26 mouse cellular contexts compared by ENCODE assay signal in the genomic region with DNA sequence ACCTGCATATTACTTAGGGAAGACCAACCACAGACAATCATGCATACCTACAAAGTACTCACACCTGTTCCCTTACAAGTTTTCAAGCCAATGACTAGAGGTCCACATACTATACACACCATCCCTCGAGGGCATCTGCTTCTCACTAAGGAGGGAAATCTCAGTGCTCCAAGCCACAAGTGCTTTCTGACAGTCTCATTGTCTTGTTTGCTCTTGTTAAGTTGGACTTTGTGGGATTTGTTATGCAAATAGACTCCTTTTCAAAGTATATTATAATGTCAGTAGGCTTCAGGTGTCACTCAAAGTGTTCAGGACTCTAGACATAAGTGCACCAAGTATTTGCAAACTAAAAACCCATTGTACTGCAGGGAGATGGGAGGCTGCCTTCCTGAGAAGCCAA. TPM values are rescaled to one million over a fixed set of nuclear protein-coding genes. Genes with fewer than 3 reads are reported as not detected.
A peak's percentile ranks its signal among the peaks of the same experiment; 100 is the strongest.
DNase-seq lines count a peak whose midpoint lies in the region; ATAC-seq and TF ChIP-seq lines count a peak whose summit lies in the region.
"Had no signal": no experiment of that assay in that cellular context is flagged by ENCODE, and none has a peak within 500 bp of the region (broad histone marks: within the 10 kb centered on the region; RNA-seq: fewer than 3 reads in every experiment).

No protein-coding gene starts in this region.

- intact Hi-C loops in left cerebral cortex, postnatal 4 days (cut with DNase I): loop anchor here (10.0 kb wide), 1 partner anchor 195 kb away; no protein-coding TSS in a partner anchor

- H3K27me3 ChIP-seq in forebrain, embryonic 11.5 days (ENCODE audit: control insufficient read depth, insufficient read depth, low read length): no peaks in the 10 kb centered on the region
- H3K27me3 ChIP-seq in forebrain, embryonic 12.5 days: no peaks in the 10 kb centered on the region
- no peaks in the 10 kb centered on the region for H3K27me3 ChIP-seq in ES-Bruce4 (ENCODE audit: control insufficient read depth, insufficient read depth, low read length, poor library complexity, severe bottlenecking)
- H3K27me3 ChIP-seq: CH12.LX; embryonic facial prominence, embryonic 13.5 days; embryonic facial prominence, embryonic 15.5 days had no signal

- no peaks in the 10 kb centered on the region for H3K4me1 ChIP-seq in forebrain, embryonic 11.5 days (replicated peaks; ENCODE audit: control insufficient read depth, insufficient read depth, low read length)
- H3K4me1 ChIP-seq in forebrain, embryonic 12.5 days: no peaks in the 10 kb centered on the region
- H3K4me1 ChIP-seq in ES-Bruce4 (ENCODE audit: control insufficient read depth, insufficient read depth, low read length) (peaks cover 2% of the 10 kb centered on the region), ES-E14 (ENCODE audit: control insufficient read depth in 2 of 2, insufficient read depth in 2 of 2, low read length in 2 of 2, poor library complexity in 1 of 2) (peaks cover 0 to 3% of the 10 kb centered on the region in 2 experiments; a peak in 2 of 4 replicates)
- H3K4me1 ChIP-seq: embryonic facial prominence, embryonic 13.5 days; embryonic facial prominence, embryonic 15.5 days; forebrain, embryonic 10.5 days had no signal

- no peaks in the 10 kb centered on the region for H3K9me3 ChIP-seq in forebrain, embryonic 11.5 days (ENCODE audit: control insufficient read depth, low read length)
- no peaks in the 10 kb centered on the region for H3K9me3 ChIP-seq in forebrain, embryonic 12.5 days
- H3K9me3 ChIP-seq in ES-Bruce4 (replicated peaks; ENCODE audit: control insufficient read depth, insufficient read depth, low read length, poor library complexity, severe bottlenecking) (no peaks in the 10 kb centered on the region), ES-E14 (ENCODE audit: control insufficient read depth, insufficient read depth, low read depth, low read length) (no peaks in the 10 kb centered on the region)
- H3K9me3 ChIP-seq: embryonic facial prominence, embryonic 13.5 days; embryonic facial prominence, embryonic 15.5 days; forebrain, embryonic 10.5 days had no signal

- no peak overlapping the region for H3K4me2 ChIP-seq in forebrain, embryonic 11.5 days (ENCODE audit: low read depth, low read length, severe bottlenecking)
- no peak overlapping the region for H3K4me2 ChIP-seq in forebrain, embryonic 12.5 days
- H3K4me2 ChIP-seq: embryonic facial prominence, embryonic 13.5 days; embryonic facial prominence, embryonic 15.5 days had no signal

- DNase-seq in forebrain, embryonic 11.5 days (ENCODE audit: low spot score): peak; percentile 23
- DNase-seq in ES-E14 (ENCODE audit: low read depth, low spot score): peak; percentile 74
- peak; percentile 91 for DNase-seq in ZHBTc4 (ENCODE audit: low read depth, low spot score)
- DNase-seq in spleen, postnatal 36 days (ENCODE audit: low spot score in 2 of 2): no peak
- no peak for DNase-seq in left cerebral cortex, postnatal 4 days
- DNase-seq: adrenal gland, adult 2 months; adrenal gland, postnatal 14 days; adrenal gland, postnatal 36 days; B cell, adult 2 months; cerebellum, adult 11-12 months; cerebellum, adult 2 months; cerebellum, adult 9-10 months; cerebellum, postnatal 10 days; cerebellum, postnatal 25 days; embryo, embryonic 11 days had no signal

- no peaks in the 10 kb centered on the region for H3K36me3 ChIP-seq in forebrain, embryonic 11.5 days (ENCODE audit: control insufficient read depth, insufficient read depth, low read length)
- H3K36me3 ChIP-seq in forebrain, embryonic 12.5 days (replicated peaks): no peaks in the 10 kb centered on the region
- H3K36me3 ChIP-seq in ES-Bruce4 (ENCODE audit: control insufficient read depth, insufficient read depth, low read length, poor library complexity, severe bottlenecking): no peaks in the 10 kb centered on the region
- H3K36me3 ChIP-seq in ES-E14 (ENCODE audit: control insufficient read depth, insufficient read depth, low read length, poor library complexity, severe bottlenecking): no peaks in the 10 kb centered on the region
- H3K36me3 ChIP-seq: embryonic facial prominence, embryonic 13.5 days; embryonic facial prominence, embryonic 15.5 days; forebrain, embryonic 10.5 days had no signal

- no peak overlapping the region for H3K27ac ChIP-seq in forebrain, embryonic 11.5 days (ENCODE audit: low read depth, low read length)
- no peak overlapping the region for H3K27ac ChIP-seq in forebrain, embryonic 12.5 days
- H3K27ac ChIP-seq in ES-Bruce4 (ENCODE audit: insufficient read depth, low read length): peak overlapping the region; percentile 24; the same call in 1 of the 2 replicates
- no peak overlapping the region for H3K27ac ChIP-seq in ES-E14 (ENCODE audit: insufficient read depth, low read depth, low read length, poor library complexity, severe bottlenecking)
- H3K27ac ChIP-seq: embryonic facial prominence, embryonic 13.5 days; embryonic facial prominence, embryonic 15.5 days; forebrain, embryonic 10.5 days had no signal

- no peak overlapping the region for H3K9ac ChIP-seq in forebrain, embryonic 11.5 days (ENCODE audit: low read length)
- no peak overlapping the region for H3K9ac ChIP-seq in forebrain, embryonic 12.5 days
- H3K9ac ChIP-seq in ES-Bruce4 (ENCODE audit: low read depth, poor library complexity, severe bottlenecking): no peak overlapping the region
- H3K9ac ChIP-seq in ES-E14 (ENCODE audit: insufficient read depth, low read depth, low read length, poor library complexity, severe bottlenecking): no peak overlapping the region
- H3K9ac ChIP-seq: embryonic facial prominence, embryonic 13.5 days; embryonic facial prominence, embryonic 15.5 days had no signal

- no peak overlapping the region for H3K4me3 ChIP-seq in forebrain, embryonic 11.5 days (ENCODE audit: low read depth, low read length)
- H3K4me3 ChIP-seq in forebrain, embryonic 12.5 days (replicated peaks): no peak overlapping the region
- H3K4me3 ChIP-seq in ES-Bruce4 (ENCODE audit: low read depth, low read length) (no peak overlapping the region), ES-E14 (ENCODE audit: insufficient read depth in 1 of 2, low read depth in 1 of 2, low read length in 2 of 2, poor library complexity in 1 of 2, severe bottlenecking in 1 of 2) (no peak overlapping the region)
- H3K4me3 ChIP-seq: embryonic facial prominence, embryonic 13.5 days; embryonic facial prominence, embryonic 15.5 days; erythroblast, embryonic 14.5 days; forebrain, embryonic 10.5 days had no signal

- TF ChIP-seq CTCF in ES-Bruce4 (IDR thresholded peaks at IDR 0.05; ENCODE audit: low read depth, low read length): no peak

- 80% methylated on average over 1 of the region's 1 CpGs for WGBS in forebrain, embryonic 11.5 days
- 64% methylated on average over 1 of the region's 1 CpGs for WGBS in forebrain, embryonic 12.5 days

- TF ChIP-seq EP300 in ES-Bruce4 (IDR thresholded peaks at IDR 0.05; ENCODE audit: insufficient read depth, low read depth, low read length): no peak

- no peak for ATAC-seq in forebrain, embryonic 11.5 days (replicated peaks; ENCODE audit: low FRiP score)
- no peak for ATAC-seq in forebrain, embryonic 12.5 days (ENCODE audit: low FRiP score)
- ATAC-seq: CD4-positive, CD25-positive, alpha-beta regulatory T cell, adult 4 months; forebrain, embryonic 14.5 days; forebrain, embryonic 16.5 days had no signal

- TF ChIP-seq POLR2A in ES-Bruce4 (IDR thresholded peaks at IDR 0.05; ENCODE audit: insufficient read depth, low read length): no peak

- in situ Hi-C loops in ES-E14 (cut with MboI; ENCODE audit: low sequenced_read_pairs in 2 of 2, unreplicated experiment in 2 of 2): no loop called here

TF ChIP-seq in ES-E14, 5 proteins besides CTCF, POLR2A, EP300 and RAD21:
- no peak for TF ChIP-seq CHD2 (IDR thresholded peaks at IDR 0.05; ENCODE audit: low read depth, low read length)
- TF ChIP-seq ZC3H11A (IDR thresholded peaks at IDR 0.05; ENCODE audit: borderline replicate concordance, low read depth, low read length): no peak
- no peak for TF ChIP-seq ZNF384 (IDR thresholded peaks at IDR 0.05; ENCODE audit: low read depth, low read length)
- TF ChIP-seq MAFK (IDR thresholded peaks at IDR 0.05; ENCODE audit: insufficient read depth, low read depth, low read length): no peak
- TF ChIP-seq HCFC1 (IDR thresholded peaks at IDR 0.05; ENCODE audit: borderline replicate concordance, insufficient read depth, low read length): no peak
TF ChIP-seq in ES-E14: peak in this region for 0.

RNA-seq across cellular contexts. Expression of a gene that starts 31.9 kb away (rescaled TPM):
- polyA plus RNA-seq in forebrain, embryonic 11.5 days (2014; fragmentation: Nextera tagmentation; extraction: Ambion mirVana): 1.9 and 3.4 TPM in 2 replicates
- 3.1 and 3.2 TPM in 2 replicates for polyA plus RNA-seq in forebrain, embryonic 12.5 days (2016; fragmentation: Nextera tagmentation; extraction: Ambion mirVana)
- polyA plus RNA-seq in ES-Bruce4 (2011; ENCODE audit: insufficient read depth, insufficient read length, low read depth, missing spikeins): 5.5 TPM in 1 of 2 replicates, not detected in the other
- total RNA-seq in ES-E14 (2012; rRNA removed): 3.9 and 6.8 TPM in 2 replicates
- total RNA-seq in left cerebral cortex, postnatal 4 days (2021): 1 to 10 TPM; 2.2 to 4.4 TPM

RNA-seq across cellular contexts. Expression of a gene that starts 35.5 kb away (rescaled TPM):
- 7.9 and 8.3 TPM in 2 replicates for polyA plus RNA-seq in forebrain, embryonic 11.5 days (2014; fragmentation: Nextera tagmentation; extraction: Ambion mirVana)
- polyA plus RNA-seq in forebrain, embryonic 12.5 days (2016; fragmentation: Nextera tagmentation; extraction: Ambion mirVana): 9.7 and 10.2 TPM in 2 replicates
- 51.2 and 51.6 TPM in 2 replicates for polyA plus RNA-seq in ES-Bruce4 (2011; ENCODE audit: insufficient read depth, insufficient read length, low read depth, missing spikeins)
- total RNA-seq in ES-E14 (2012; rRNA removed): 43.8 and 71.1 TPM in 2 replicates
- total RNA-seq in left cerebral cortex, postnatal 4 days (2021): 10 to 100 TPM; 40.0 to 44.9 TPM

RNA-seq across cellular contexts. Expression of a gene that starts 40.1 kb away (rescaled TPM):
- polyA plus RNA-seq in forebrain, embryonic 11.5 days (2014; fragmentation: Nextera tagmentation; extraction: Ambion mirVana): 0.17 and 0.37 TPM in 2 replicates
- polyA plus RNA-seq in forebrain, embryonic 12.5 days (2016; fragmentation: Nextera tagmentation; extraction: Ambion mirVana): 0.19 and 0.22 TPM in 2 replicates
- 0.67 and 0.87 TPM in 2 replicates for polyA plus RNA-seq in ES-Bruce4 (2011; ENCODE audit: insufficient read depth, insufficient read length, low read depth, missing spikeins)
- total RNA-seq in ES-E14 (2012; rRNA removed): 0.04 and 0.21 TPM in 2 replicates
- total RNA-seq in left cerebral cortex, postnatal 4 days (2021): under 1 TPM; 0.28 to 0.30 TPM
- total RNA-seq: CH12.LX, MEL had no signal
- polyA plus RNA-seq: CD4-positive, CD25-positive, alpha-beta regulatory T cell, adult 4 months; erythroblast, embryonic 14.5 days; forebrain, embryonic 10.5 days; forebrain, embryonic 16.5 days had no signal

Comparison
In these comparisons a context has a peak if more than half of its experiments do, and no peak if none do; other contexts are left out.
1. DNase-seq: peak in forebrain, embryonic 11.5 days (single experiment), ES-E14 (single experiment) and ZHBTc4 (single experiment); none in spleen, postnatal 36 days (0 of 2) and left cerebral cortex, postnatal 4 days (single experiment).